Mouse (Mus musculus) olfactory bulb, adult 2 months (tissue): ENCODE measurements around the gene Mrpl52.

Source experiments
- CTCF ChIP-seq: fragments of 200-500 bp; IDR thresholded peaks from 2 replicates; pipeline ENCODE4 v1.5.1; 2012; ENCODE audit warnings: low read depth, mild to moderate bottlenecking, low read length, moderate library complexity; ENCODE audit not compliant: insufficient read depth
- POLR2A ChIP-seq: fragments of 200-500 bp; IDR thresholded peaks from 2 replicates; pipeline ENCODE4 v1.6.1; 2012; ENCODE audit warnings: mild to moderate bottlenecking, low read depth, low read length, moderate library complexity; ENCODE audit not compliant: insufficient read depth

- TF ChIP-seq CTCF (0 out of 2 replicates have a peak, but pooled peaks have one; percentile 18), POLR2A (no peak)
Observed at GRCm38 (mm10) chr14:54464293-54465005, 37.7 kb downstream of the Mrpl52 start.
